Mouse (Mus musculus): Measurements from ENCODE around the gene Camk1d. TPM values are rescaled to one million over a fixed set of nuclear protein-coding genes. Genes with fewer than 3 reads are reported as not detected.

Camk1d gene
- 1 to 10 TPM; 5.0 TPM for total RNA-seq (2021)
- long read RNA-seq, experiment 1, partial matches to known transcripts, result 0 of 1 reads
- long read RNA-seq, experiment 1, other reads (novel, unspliced or antisense), result 1 of 1 reads
- long read RNA-seq, experiment 2, partial matches to known transcripts, result 1 of 1 reads
- long read RNA-seq, experiment 2, other reads (novel, unspliced or antisense), result 0 of 1 reads

DNA sequence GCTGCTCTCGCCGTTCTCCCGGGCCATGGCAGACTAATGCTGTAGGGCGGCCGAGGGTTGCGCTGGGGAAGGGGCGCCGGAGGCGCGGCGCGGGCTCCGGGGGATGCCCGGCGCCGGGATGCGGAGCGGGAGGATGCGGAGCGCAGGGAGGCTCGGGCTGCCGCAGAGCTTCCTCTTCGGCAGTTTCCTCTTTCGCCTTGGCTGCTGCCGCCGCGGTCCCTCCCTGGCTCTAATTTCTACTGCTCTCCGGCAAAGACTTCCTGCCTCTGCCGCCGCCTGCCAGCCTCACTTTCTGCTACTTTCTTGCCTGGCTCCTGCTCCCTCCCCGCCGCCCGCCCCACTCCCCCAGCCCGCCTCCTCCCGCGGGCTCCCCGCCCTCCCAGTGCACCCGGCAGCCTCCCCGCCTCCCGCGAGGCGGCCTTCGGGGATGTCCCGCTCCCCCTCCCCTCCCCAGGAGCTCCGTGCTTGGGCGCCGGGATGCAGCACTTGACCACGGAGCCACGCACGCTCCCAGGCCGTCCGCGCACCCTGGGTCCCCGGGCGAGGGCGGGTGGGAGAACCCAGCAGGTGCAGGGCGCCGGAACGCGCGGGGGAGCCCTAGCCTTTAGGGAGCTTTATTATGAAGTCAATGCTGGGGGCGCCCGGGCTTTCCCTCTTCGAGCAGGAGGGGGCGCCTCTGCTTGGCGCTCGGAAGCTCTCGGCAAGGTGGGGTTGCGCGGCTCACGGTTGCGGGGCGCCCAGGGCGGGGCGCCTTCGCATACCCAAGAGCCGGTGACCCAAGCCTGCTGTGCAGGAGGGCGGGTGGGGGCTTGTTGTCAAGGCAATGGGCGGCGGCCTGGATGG, at the start of gene Camk1d:
Gene Camk1d (minus strand): TSS at position 305 of the 843 bp plus-strand sequence.
- DNase-seq, result peak; percentile 70
- intact Hi-C loops (cut with DNase I), result loop anchor here (10.0 kb wide), 2 partner anchors 60 to 260 kb away; no protein-coding TSS in a partner anchor

DNA sequence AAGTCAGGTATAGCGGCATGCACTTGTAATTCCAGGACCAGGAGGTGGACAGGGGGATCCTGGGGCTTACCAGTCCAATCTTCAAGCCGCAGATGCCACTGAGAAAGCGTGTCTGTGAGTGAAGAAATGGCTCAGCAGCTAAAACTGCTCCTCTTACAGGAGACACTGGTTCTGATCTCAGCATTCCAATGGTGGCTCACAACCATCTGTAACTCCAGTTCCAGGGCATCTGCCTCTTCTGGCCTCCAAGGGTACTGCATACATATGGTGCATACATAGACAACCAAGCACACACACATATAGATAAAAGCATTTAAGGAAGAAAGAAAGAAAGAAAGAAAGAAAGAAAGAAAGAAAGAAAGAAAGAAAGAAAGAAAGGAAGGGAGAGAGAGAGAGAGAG, 47.7 kb upstream of the Camk1d start:
- DNase-seq, result no peak
- intact Hi-C loops (cut with DNase I), result no loop called here

DNA sequence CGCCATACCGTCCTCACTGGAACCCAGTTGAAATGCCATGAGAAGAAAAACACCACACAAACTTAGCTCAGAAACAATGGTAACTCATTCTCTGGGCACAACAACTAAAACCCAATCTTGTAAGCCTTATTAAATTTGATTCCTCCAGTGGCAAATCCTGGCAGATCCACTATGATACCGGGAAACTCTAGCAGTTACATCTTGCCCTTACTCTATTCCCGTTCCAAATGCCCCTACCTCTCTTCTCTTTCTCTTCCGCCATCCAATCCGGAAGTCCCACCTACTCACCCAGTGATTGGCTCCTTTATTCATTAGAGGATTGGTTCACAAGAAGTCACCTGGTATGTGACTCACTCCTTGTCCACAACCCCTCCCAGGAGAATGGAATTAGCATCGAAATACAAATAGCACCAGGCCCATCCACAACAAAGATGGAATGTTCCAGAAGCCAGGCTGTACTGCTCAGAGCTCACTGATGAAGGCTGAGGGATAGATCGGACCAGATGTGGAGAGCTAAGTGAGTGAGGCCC, 46.2 kb upstream of the Camk1d start:
- DNase-seq, result no peak
- intact Hi-C loops (cut with DNase I), result no loop called here

DNA sequence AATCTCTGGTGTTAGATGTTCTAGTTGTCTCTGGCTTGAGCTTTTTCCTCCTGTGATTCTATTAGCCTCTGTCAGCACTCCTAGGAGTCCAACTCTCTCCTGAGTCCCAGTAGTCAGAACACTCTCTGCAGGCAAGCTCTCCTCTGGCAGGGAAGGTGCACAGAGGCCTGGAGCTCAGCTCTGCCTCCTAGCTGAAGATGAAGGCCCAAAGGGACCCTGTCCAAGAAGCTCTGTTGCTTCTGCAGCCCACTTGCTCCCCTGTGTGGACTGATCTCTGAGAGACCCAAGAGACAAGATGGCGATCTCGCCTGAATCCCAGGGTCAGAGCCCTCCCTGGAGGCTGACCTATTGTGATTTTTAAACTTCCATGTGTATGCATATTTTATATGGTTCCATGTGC, 44.3 kb upstream of the Camk1d start:
- intact Hi-C loops (cut with DNase I), result no loop called here
- no peak for DNase-seq

DNA sequence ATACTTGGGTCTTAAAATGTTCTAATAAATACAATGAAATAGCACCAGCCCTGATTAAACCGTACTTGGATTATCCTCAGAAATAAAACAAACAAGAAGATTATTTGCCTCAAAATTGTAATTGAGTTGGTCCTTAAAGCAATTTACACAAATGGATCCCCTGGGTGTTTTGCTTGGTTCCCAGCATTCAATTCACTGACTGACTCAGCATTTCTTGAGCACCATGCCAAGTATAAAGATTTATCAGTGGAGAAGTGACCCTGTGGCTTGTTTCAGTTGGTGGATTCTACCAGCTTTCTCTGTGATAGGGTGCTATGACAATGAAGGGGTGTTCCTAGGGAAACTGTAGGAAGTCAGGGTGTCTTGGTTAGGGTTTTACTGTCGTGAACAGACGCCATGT, 36.6 kb upstream of the Camk1d start:
- intact Hi-C loops (cut with DNase I), result no loop called here
- no peak for DNase-seq

DNA sequence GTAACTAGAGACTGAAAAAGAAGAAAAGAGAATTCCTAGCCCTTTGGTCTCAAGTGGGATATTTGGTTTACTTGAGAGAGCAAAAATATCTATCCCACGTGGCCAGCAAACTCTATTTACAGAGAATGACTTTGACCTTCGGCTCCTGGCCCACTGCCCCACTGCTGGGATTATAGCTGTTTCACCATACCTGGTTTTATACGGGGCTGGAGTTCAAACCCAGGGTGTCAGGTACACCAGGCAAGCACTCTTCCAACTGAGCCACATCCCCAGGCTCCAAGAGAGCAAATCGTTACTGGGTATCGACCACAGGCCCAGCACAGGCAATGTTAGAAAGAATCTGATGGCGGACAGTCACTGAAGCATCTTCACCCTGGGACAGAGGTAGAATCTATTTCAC, 34.9 kb upstream of the Camk1d start:
- no peak for DNase-seq
- intact Hi-C loops (cut with DNase I), result no loop called here

DNA sequence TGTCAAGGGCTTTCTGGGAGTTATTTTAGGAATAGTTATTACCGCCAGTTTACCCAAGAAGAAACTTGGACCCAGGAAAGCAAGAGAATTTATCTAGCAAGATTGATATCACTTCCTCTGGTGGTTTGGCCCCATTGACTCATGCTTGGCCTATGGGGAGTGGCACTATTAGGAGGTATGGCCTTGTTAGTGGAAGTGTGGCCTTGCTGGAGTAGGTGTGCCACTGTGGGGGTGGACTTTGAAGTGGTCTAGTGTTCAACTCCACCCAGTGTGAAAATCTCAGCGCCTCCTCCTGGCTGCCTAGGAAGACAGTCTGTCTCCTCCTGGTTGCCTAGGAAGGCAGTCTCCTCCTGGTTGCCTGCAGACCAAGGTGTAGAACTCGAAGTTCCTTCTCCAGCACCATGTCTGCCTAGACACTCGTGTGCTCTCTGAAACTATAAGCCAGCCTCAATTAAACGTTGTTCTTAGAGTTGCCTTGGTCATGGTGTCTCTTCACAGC, 33.3 kb upstream of the Camk1d start:
- DNase-seq, result no peak
- intact Hi-C loops (cut with DNase I), result no loop called here

DNA sequence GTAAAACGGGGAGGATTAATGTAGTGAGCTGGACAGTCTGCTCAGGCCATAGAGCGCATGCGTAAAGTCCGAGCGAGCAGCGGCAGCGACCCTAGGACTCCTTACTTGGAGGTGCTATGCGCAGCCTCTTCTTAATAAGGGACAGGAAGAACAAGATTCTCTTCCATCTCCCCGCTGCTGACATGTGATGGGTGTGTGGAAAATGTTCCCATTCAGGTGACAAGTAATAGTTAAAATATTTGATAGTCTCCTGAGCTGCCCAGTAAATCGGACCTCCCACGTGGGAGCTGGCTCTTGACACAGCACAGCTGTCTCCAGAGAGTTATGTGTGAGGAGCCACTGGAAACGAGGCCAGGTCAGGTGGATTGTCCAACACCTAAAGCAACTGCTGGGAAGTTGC, 32.2 kb upstream of the Camk1d start:
- intact Hi-C loops (cut with DNase I), result no loop called here
- DNase-seq, result no peak

DNA sequence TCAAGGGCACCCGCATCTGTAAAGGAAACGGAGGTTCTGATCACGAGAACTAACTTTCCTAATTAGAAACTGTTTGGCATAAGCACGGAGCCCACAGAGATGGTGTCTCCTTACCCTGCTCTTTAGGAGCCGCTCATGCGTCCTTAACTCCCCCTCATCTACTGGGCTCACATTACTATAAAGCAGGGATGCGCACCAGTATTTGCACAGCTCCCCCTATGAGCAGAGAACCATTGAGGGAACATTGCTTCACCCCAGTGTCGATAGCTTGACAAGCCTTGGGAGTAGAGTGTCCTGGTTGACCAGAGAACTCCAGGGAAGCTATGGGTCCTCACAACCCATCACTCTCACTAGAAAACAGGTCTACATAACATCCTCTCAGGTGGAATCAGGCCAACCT, 29.6 kb upstream of the Camk1d start:
- intact Hi-C loops (cut with DNase I), result no loop called here
- no peak for DNase-seq

DNA sequence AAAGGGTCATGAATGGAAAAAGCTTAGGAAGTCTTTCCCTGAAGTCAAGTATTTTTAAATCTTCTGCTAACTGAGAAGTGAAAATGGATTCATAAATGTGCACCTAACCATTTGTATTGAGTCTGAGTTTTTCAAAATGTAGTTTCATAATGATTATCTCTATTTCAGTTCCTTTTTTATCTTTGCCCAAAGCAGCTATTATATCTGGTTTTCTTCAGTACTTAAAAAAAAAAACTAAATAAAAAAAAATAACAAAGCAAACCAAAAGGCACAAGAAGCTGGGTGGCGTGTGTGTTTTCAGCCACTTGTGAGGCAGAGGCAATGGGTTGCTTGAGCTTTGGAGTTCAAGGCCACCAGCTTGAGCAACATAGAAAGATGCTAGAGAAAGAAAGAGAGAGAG, 26.6 kb upstream of the Camk1d start:
- intact Hi-C loops (cut with DNase I), result no loop called here
- no peak for DNase-seq

DNA sequence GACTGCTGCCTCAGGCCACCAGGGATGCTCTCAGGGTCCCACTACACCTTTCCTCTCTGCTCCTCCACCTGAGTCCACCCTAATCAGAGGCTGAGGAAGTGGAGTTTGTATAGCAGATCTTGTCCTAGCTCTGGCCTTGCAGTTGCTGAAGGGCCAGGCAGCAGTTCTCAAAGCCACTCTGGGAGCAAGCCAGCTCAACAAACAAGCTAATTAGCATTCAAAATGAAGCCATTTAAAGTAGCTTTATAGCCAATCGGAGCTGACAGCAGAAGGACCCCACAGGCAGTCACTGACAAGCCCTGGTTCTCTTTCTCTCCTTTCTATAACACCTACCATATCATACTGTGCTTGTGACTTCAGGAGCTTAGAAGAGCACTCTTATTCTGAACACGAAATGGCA, 21.6 kb upstream of the Camk1d start:
- DNase-seq, result no peak
- intact Hi-C loops (cut with DNase I), result no loop called here

DNA sequence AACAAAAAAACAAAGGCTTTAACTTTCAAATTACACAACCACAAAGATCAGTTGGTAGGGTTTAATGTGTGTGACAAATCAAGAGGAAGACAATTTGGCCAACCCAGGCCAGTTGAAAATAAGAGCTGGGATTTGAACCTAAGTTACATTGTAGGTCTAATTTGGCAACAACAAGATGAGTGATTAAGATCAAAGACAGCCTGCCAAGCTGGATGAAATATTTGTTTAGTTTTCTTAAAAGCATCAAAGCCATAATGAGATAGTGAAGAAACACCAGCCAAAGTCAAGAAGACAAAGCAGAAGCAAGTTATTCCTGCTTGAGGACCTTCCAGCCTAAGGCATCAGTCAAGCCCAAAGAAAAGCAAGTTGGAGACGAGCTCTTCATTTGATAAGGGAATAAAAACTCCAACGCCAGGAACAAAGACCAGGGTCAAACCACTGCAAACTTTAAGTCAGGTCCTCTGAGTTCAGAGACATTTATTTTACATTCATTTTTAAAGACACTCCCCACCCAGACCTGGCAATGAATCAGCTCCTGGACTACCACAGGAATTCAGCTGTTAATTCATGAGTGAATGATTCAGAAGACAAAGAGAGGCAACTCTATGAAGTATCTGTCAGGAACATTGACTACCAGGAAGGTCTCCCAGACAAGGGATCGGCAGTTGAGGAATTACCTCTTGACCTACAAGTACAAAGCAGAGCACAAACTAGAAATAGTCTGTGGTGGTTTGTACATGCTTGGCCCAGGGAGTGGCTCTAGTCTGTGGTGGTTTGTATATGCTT, 19.2 kb upstream of the Camk1d start:
- intact Hi-C loops (cut with DNase I), result no loop called here

DNA sequence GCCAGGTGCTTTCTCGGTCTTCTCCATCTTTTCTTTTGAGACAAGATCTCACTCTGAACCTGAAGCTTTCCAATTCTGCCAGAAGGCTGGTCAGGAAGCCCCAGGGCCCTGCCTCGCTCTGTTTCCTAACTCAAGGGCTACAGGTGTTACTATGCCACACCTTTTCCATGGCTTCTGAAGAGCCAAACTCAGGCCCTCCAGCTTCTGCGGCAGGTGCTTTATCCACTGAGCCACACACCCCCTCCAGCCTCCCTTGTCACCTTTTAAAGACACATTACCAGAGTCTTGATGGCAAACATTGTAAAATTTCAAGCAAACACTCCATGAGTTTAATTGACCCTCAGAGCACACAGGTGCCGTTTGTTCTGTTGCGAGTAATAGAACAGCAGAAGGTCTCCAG, 17.7 kb upstream of the Camk1d start:
- intact Hi-C loops (cut with DNase I), result no loop called here
- no peak for DNase-seq

More for the DNA sequence above, 19.2 kb upstream of the Camk1d start:
- no peak for DNase-seq

DNA sequence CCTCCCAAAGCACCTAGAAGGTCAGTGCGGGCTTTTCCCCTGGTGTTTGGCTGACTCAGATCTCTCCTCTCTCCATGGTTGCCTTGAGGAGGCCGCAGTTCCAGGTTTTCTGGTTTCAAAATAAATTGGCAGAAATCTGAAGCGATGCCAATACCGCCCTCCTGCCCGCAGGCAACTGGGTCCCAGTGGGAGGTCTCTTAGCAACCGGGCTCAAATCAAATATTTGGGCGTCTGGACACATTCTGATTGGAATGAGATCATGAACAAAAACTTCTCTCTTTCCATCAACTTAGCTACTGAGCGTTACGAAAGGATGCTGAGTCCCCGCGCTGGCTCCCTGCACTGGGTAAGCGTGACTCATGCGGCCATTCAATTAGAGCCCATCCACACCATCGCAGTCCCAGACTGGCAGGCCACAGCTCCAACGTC, 16.1 kb upstream of the Camk1d start:
- peak in 1 of 2 experiments; percentile 5 for DNase-seq
- intact Hi-C loops (cut with DNase I), result no loop called here

DNA sequence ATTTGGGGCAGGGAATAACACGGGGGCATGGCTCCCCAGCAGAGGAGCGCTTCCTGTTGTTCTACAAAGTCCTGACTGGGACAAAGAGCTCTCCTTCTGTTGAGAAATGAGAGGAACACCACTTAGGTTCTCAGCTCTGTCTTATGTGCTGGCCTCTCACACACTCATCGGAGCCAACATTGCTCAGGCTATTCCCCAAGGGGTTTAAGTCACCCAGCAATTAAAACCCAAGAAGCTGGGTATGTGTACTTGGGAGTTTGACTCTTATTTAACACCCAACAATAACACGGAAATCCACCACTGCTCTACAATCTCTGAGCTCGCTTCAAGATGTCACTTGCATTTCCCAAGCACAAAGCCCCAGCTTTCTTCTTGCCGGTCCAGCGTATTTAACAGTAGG, 15.6 kb upstream of the Camk1d start:
- DNase-seq, result no peak
- intact Hi-C loops (cut with DNase I), result no loop called here

DNA sequence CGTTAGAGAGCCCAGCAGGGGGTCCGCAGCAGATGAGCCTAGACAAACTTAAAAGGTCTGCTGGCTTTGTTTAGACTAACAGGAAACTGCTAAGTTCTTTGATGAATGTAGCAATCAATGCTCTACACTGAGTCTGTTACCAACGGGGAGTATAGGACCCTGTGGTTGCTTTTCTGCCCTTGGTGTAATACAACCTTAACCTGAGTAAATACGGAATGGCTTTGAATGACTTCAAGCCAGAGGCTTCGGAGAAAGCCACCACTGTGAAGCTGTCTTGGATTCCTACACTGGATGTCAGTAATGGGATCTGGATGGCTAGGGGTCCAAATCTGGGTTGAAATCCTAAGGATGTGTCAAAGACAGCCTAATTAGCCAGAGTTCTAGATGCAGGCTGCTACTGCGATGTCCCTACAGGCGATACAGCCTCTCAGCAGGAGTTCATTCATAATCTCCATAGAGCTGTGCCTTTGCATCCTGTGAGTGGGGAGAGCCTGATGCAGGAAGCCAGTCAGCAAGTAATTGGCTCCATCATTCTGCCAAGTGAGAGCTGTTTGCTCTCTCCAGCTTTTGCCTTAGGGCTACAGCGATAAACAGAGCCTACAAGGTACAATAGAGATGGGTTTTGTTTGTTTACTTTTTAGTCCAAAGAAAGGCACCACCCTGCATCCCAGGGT, 10.8 kb upstream of the Camk1d start:
- intact Hi-C loops (cut with DNase I), result no loop called here

DNA sequence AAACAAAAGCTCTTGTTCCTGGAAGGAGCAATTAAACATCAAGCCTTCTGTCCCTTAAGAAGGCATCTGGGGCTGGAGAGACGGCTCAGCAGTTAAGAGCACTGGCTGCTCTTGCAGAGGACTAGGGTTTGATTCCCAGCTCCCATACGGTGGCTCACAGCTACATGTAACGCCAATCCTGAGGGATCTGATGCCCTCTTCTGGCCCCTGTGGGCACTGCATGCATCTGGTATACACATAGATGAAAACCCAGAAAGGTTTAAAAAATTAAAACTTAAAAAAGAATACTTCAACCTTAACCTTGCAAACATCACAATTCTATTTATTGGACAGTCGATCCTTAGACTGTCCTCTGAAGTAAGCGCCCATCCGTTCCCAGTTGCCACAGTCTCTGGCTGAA, 3.4 kb upstream of the Camk1d start:
- intact Hi-C loops (cut with DNase I), result loop anchor here (10.0 kb wide), 2 partner anchors 57 to 263 kb away; no protein-coding TSS in a partner anchor
- no peak for DNase-seq

More for the DNA sequence above, 10.8 kb upstream of the Camk1d start:
- DNase-seq, result no peak

DNA sequence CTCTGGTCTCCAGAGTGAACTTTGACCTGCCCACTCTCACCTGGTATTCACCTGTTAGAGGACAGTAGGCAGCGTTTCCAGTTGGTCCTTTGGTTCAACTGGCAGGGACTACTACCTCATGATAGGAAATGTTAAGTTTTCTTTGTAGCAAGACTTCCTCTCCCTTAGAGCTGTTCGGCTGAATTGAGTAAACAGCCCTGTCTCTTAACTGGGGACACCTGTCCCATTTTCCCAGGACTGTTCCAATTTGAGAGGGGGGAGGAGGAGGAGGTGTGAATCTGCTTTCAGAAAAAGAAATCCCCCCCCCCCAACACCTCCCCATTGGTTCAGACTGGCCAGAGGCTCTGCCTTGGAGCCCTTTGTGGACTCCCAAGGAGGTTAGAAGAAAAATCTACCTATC, 1.2 kb upstream of the Camk1d start:
- intact Hi-C loops (cut with DNase I), result loop anchor here (10.0 kb wide), 2 partner anchors 59 to 261 kb away; no protein-coding TSS in a partner anchor
- no peak for DNase-seq

DNA sequence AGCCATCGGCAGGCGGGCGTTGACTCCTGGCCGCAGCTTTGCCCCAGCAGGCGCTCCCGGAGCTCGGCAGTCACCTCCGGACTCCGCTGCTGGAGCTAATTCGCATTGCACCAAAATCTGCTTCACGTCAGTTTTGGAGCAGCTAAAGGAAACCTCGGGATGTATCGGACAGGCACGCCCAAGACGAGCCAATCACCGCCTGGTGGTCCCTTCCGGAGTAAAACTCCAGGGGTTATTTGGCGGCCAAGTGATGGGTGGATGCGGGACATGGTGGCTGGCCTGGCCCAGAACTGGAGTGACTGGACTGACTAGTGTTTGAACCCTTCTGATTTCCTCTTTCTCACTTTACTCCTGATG, 717 bp upstream of the Camk1d start:
- DNase-seq, result no peak
- intact Hi-C loops (cut with DNase I), result loop anchor here (10.0 kb wide), 2 partner anchors 60 to 260 kb away; no protein-coding TSS in a partner anchor

Measured in heart, postnatal 14 days (tissue).